Mouse (Mus musculus) brain, embryonic 14.5 days (tissue): ENCODE data around the gene Gm10570. TPM values are rescaled to one million over a fixed set of nuclear protein-coding genes. Genes with fewer than 3 reads are reported as not detected.
A peak's percentile ranks its signal among the peaks of the same experiment; 100 is the strongest.

ENCODE experiments used
- DNase-seq: peaks from one replicate; pipeline ENCODE4 v3.0.0-alpha.2; 2011; ENCODE audit warnings: low read depth
- CTCF ChIP-seq: fragments of 200-500 bp; IDR thresholded peaks from 2 replicates; pipeline ENCODE4 v1.5.1; 2012; ENCODE audit warnings: inconsistent platforms, mild to moderate bottlenecking, moderate library complexity, borderline replicate concordance; ENCODE audit not compliant: insufficient read depth, insufficient read length; ENCODE audit errors: extremely low read depth
- POLR2A ChIP-seq: fragments of 200-500 bp; IDR thresholded peaks from 2 replicates; pipeline ENCODE4 v1.6.1; 2012; ENCODE audit warnings: mild to moderate bottlenecking, inconsistent platforms, borderline replicate concordance; ENCODE audit not compliant: poor library complexity, insufficient read depth, insufficient read length, severe bottlenecking; ENCODE audit errors: extremely low read depth
- polyA plus RNA-seq: library from polyadenylated mRNA; depleted of rRNA; stranded (reverse); fragments of >200 nt; gene quantifications from 2 replicates; pipeline ENCODE4 v1.2.3, GENCODE M21; 2012

The Gm10570 gene
- polyA plus RNA-seq, 1 experiment, result 0.78 TPM

GRCm38 (mm10) chr4:130322567-130322966 is 14.1 kb upstream of the Gm10570 start:
- TF ChIP-seq CTCF (no peak), POLR2A (no peak)
- no peak for DNase-seq

- no peak for DNase-seq
- TF ChIP-seq CTCF (no peak), POLR2A (no peak)
These were observed 13.2 kb upstream of the Gm10570 start for GRCm38 (mm10) chr4:130321640-130322039.

GRCm38 (mm10) chr4:130319564-130319963 is 11.1 kb upstream of the Gm10570 start:
- DNase-seq, result no peak
- TF ChIP-seq CTCF (no peak), POLR2A (no peak)

GRCm38 (mm10) chr4:130318122-130318521 is 9.6 kb upstream of the Gm10570 start:
- DNase-seq, result no peak

GRCm38 (mm10) chr4:130316691-130317090 is 8.2 kb upstream of the Gm10570 start:
- DNase-seq, result no peak
- TF ChIP-seq CTCF (no peak), POLR2A (no peak)

More at GRCm38 (mm10) chr4:130318122-130318521, 9.6 kb upstream of the Gm10570 start:
- TF ChIP-seq CTCF (no peak), POLR2A (no peak)

GRCm38 (mm10) chr4:130315771-130316527 is 7.5 kb upstream of the Gm10570 start:
- TF ChIP-seq CTCF (no peak), POLR2A (no peak)
- peak; percentile 40 for DNase-seq

GRCm38 (mm10) chr4:130313552-130313951 is 5.1 kb upstream of the Gm10570 start:
- no peak for TF ChIP-seq POLR2A
- no peak for TF ChIP-seq CTCF
- no peak for DNase-seq

- TF ChIP-seq CTCF (no peak), POLR2A (no peak)
- DNase-seq, result no peak
These were observed 4.1 kb upstream of the Gm10570 start for GRCm38 (mm10) chr4:130312526-130312925.

GRCm38 (mm10) chr4:130309254-130309653 is 780 bp upstream of the Gm10570 start:
- TF ChIP-seq POLR2A (no peak), CTCF (no peak)
- no peak for DNase-seq

GRCm38 (mm10) chr4:130307851-130308230 is 633 bp downstream of the Gm10570 start:
- DNase-seq, result peak; percentile 63
- no peak for TF ChIP-seq CTCF
- no peak for TF ChIP-seq POLR2A

- TF ChIP-seq POLR2A (no peak), CTCF (no peak)
- no peak for DNase-seq
These were observed 1.5 kb downstream of the Gm10570 start for GRCm38 (mm10) chr4:130306796-130307630.

- no peak for DNase-seq
- TF ChIP-seq POLR2A, result no peak
- no peak for TF ChIP-seq CTCF
These were observed 3.7 kb downstream of the Gm10570 start for GRCm38 (mm10) chr4:130304746-130305145.

GRCm38 (mm10) chr4:130302285-130302870 is 6.1 kb downstream of the Gm10570 start:
- TF ChIP-seq POLR2A, result no peak
- no peak for TF ChIP-seq CTCF
- DNase-seq, result no peak

GRCm38 (mm10) chr4:130299629-130300018 is 8.8 kb downstream of the Gm10570 start:
- no peak for DNase-seq
- no peak for TF ChIP-seq CTCF
